Mouse (Mus musculus): ENCODE data around the gene Atg4a-ps. TPM values are rescaled to one million over a fixed set of nuclear protein-coding genes. Genes with fewer than 3 reads are reported as not detected.

Atg4a-ps gene
- polyA plus RNA-seq, 1 experiment from 2014 or later: 0.77 TPM

GRCm38 (mm10) chr3:103601561-103601960, 44.3 kb downstream of the Atg4a-ps start:
- ATAC-seq (replicated peaks; ENCODE audit: extremely low read depth, insufficient read depth, low FRiP score): no peak
- Histone ChIP-seq H3K4me1 (ENCODE audit: control insufficient read depth, insufficient read depth, low read length) (no peaks in the 10 kb centered on the region; the same call in 1 of the 2 replicates), H3K9ac (ENCODE audit: low read length) (no peak overlapping the region), H3K9me3 (replicated peaks; ENCODE audit: control insufficient read depth, low read length) (no peaks in the 10 kb centered on the region), H3K36me3 (ENCODE audit: control insufficient read depth, insufficient read depth) (no peaks in the 10 kb centered on the region), H3K4me3 (ENCODE audit: low read length) (no peak overlapping the region), H3K4me2 (ENCODE audit: low read depth, low read length) (no peak overlapping the region), H3K27me3 (ENCODE audit: control insufficient read depth, insufficient read depth, low read length) (no peaks in the 10 kb centered on the region), H3K27ac (ENCODE audit: low read length) (no peak overlapping the region)
- 68% methylated on average over 1 of the region's 1 CpGs for WGBS

- Histone ChIP-seq H3K36me3 (ENCODE audit: control insufficient read depth, insufficient read depth) (no peaks in the 10 kb centered on the region), H3K4me3 (ENCODE audit: low read length) (no peak overlapping the region), H3K9ac (ENCODE audit: low read length) (no peak overlapping the region), H3K27me3 (ENCODE audit: control insufficient read depth, insufficient read depth, low read length) (no peaks in the 10 kb centered on the region), H3K27ac (ENCODE audit: low read length) (no peak overlapping the region), H3K9me3 (replicated peaks; ENCODE audit: control insufficient read depth, low read length) (no peaks in the 10 kb centered on the region), H3K4me1 (ENCODE audit: control insufficient read depth, insufficient read depth, low read length) (no peaks in the 10 kb centered on the region; the same call in 1 of the 2 replicates), H3K4me2 (ENCODE audit: low read depth, low read length) (no peak overlapping the region)
- ATAC-seq (replicated peaks; ENCODE audit: extremely low read depth, insufficient read depth, low FRiP score): peak; percentile 45
- WGBS: 32% methylated on average over 7 of the region's 7 CpGs
These were observed 44.9 kb downstream of the Atg4a-ps start for GRCm38 (mm10) chr3:103601011-103601410.

- ATAC-seq (replicated peaks; ENCODE audit: extremely low read depth, insufficient read depth, low FRiP score): no peak
- no peak overlapping the region for H3K4me2 ChIP-seq (ENCODE audit: low read depth, low read length)
- WGBS: 88% methylated on average over 4 of the region's 4 CpGs
These were observed 48.3 kb downstream of the Atg4a-ps start for GRCm38 (mm10) chr3:103597586-103597985.

GRCm38 (mm10) chr3:103595271-103595810, 50.5 kb downstream of the Atg4a-ps start:
- H3K4me3 ChIP-seq (ENCODE audit: low read length): no peak overlapping the region
- no peaks in the 10 kb centered on the region for H3K4me1 ChIP-seq (ENCODE audit: control insufficient read depth, insufficient read depth, low read length)
- no peaks in the 10 kb centered on the region for H3K27me3 ChIP-seq (ENCODE audit: control insufficient read depth, insufficient read depth, low read length)
- no peak overlapping the region for H3K27ac ChIP-seq (ENCODE audit: low read length)
- H3K9me3 ChIP-seq (replicated peaks; ENCODE audit: control insufficient read depth, low read length): no peaks in the 10 kb centered on the region
- H3K36me3 ChIP-seq (ENCODE audit: control insufficient read depth, insufficient read depth): no peaks in the 10 kb centered on the region
- ATAC-seq (replicated peaks; ENCODE audit: extremely low read depth, insufficient read depth, low FRiP score): no peak
- H3K4me2 ChIP-seq (ENCODE audit: low read depth, low read length): no peak overlapping the region
- WGBS: 70% methylated on average over 7 of the region's 7 CpGs
- no peak overlapping the region for H3K9ac ChIP-seq (ENCODE audit: low read length)

More at GRCm38 (mm10) chr3:103597586-103597985, 48.3 kb downstream of the Atg4a-ps start:
- Histone ChIP-seq H3K4me3 (ENCODE audit: low read length) (no peak overlapping the region), H3K4me1 (ENCODE audit: control insufficient read depth, insufficient read depth, low read length) (no peaks in the 10 kb centered on the region; the same call in 1 of the 2 replicates), H3K36me3 (ENCODE audit: control insufficient read depth, insufficient read depth) (no peaks in the 10 kb centered on the region), H3K27ac (ENCODE audit: low read length) (no peak overlapping the region), H3K9me3 (replicated peaks; ENCODE audit: control insufficient read depth, low read length) (no peaks in the 10 kb centered on the region), H3K27me3 (ENCODE audit: control insufficient read depth, insufficient read depth, low read length) (no peaks in the 10 kb centered on the region), H3K9ac (ENCODE audit: low read length) (no peak overlapping the region)

Small RNA genes within 50 kb of the gene (microRNA-seq; reads per million reads assigned to microRNA genes)
- gene Gm25325: not detected

Other genes starting within 250 kb of the Atg4a-ps start
- 0.07 and 0.09 TPM in 2 replicates for gene Syt6, start 70.8 kb downstream of the Atg4a-ps start, polyA plus RNA-seq (2015; fragmentation: Nextera tagmentation; extraction: Ambion mirVana)
- gene Olfml3, start 91.9 kb upstream of the Atg4a-ps start, polyA plus RNA-seq (2015; fragmentation: Nextera tagmentation; extraction: Ambion mirVana): 18.4 and 22.1 TPM in 2 replicates
- not detected in 2 replicates for gene Gm10964, start 93.3 kb upstream of the Atg4a-ps start, polyA plus RNA-seq (2015; fragmentation: Nextera tagmentation; extraction: Ambion mirVana)
- 10.8 and 11.6 TPM in 2 replicates for gene Hipk1, start 145.5 kb upstream of the Atg4a-ps start, polyA plus RNA-seq (2015; fragmentation: Nextera tagmentation; extraction: Ambion mirVana)
- 17.1 and 18.7 TPM in 2 replicates for gene Dclre1b, start 163.4 kb upstream of the Atg4a-ps start, polyA plus RNA-seq (2015; fragmentation: Nextera tagmentation; extraction: Ambion mirVana)
- gene Ap4b1, start 163.5 kb upstream of the Atg4a-ps start, polyA plus RNA-seq (2015; fragmentation: Nextera tagmentation; extraction: Ambion mirVana): 16.2 and 17.2 TPM in 2 replicates
- 0.30 and 0.32 TPM in 2 replicates for gene Gm43064, start 163.5 kb upstream of the Atg4a-ps start, polyA plus RNA-seq (2015; fragmentation: Nextera tagmentation; extraction: Ambion mirVana)
- gene Bcl2l15, start 186.5 kb upstream of the Atg4a-ps start, polyA plus RNA-seq (2015; fragmentation: Nextera tagmentation; extraction: Ambion mirVana): 0.43 TPM in 1 of 2 replicates, not detected in the other
- gene Ptpn22, start 213.7 kb upstream of the Atg4a-ps start, polyA plus RNA-seq (2015; fragmentation: Nextera tagmentation; extraction: Ambion mirVana): 3.3 and 6.7 TPM in 2 replicates

Measured in heart, embryonic 16.5 days (tissue).